Mouse (Mus musculus): ENCODE measurements at regions not wholly inside any gene's neighbourhood (a gene's known extent, or its start where the extent isn't known, plus 50 kb on each side); places are given as distances from the start of the nearest gene placed in this dataset.

DNA sequence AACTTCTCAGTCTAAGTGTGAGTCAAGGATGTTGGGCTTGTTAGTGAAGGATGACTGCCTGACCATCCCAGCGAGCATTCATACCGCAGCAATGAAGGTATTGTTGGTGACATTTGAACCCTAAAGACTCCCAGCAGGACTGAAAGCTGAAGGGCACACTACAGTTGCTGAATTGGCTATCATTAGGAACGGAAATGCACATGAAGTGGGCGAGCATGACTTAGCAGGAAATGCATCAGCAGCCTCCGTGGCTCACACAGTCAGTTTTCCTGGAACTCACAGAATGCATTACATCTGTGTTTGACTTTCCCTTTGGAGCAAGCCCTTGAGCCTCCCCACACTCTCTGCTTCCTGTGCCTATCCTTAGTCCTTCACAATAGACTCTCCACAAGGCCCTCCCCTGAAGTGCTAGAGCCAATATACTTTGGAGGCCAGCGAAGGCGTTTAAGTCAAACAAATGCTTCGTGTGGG lies 63.9 kb downstream of the Tmco5 start:
- WGBS, result 16% methylated on average over 8 of the region's 8 CpGs
- no peak for TF ChIP-seq CTCF (IDR thresholded peaks at IDR 0.05; ENCODE audit: insufficient read depth, low read length)
- TF ChIP-seq POLR2A (IDR thresholded peaks at IDR 0.05; ENCODE audit: borderline replicate concordance, extremely low read depth, low read depth, low read length), result no peak
- Histone ChIP-seq H3K4me3 (replicated peaks; ENCODE audit: extremely low read depth, low read depth, low read length) (no peak overlapping the region), H3K4me1 (ENCODE audit: control insufficient read depth, insufficient read depth, low read length) (peaks cover 8% of the 10 kb centered on the region; the same call in 1 of the 2 replicates)
- DNase-seq, result peak; percentile 36

DNA sequence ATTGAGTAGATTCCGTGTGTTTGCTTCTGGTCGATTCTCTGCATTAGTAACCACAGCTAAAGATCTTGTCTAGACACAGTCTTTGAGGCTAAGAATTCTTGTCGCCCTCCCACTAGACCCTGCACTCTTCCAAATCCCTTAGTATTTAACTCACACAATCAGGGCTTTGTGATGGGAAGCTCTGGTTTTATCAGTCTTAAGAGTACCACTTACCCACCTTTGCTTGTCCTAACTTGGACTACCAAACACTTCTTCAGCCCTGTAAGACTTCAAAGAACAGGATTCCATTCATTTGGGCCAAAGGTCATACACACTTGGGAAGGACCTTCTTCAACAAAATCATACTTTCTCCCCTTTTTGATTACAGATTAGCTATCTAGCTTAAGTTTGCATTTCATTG lies 70.0 kb downstream of the Tmco5 start:
- no peak for DNase-seq
- Histone ChIP-seq H3K4me1 (ENCODE audit: control insufficient read depth, insufficient read depth, low read length) (no peaks in the 10 kb centered on the region; the same call in 1 of the 2 replicates), H3K4me3 (replicated peaks; ENCODE audit: extremely low read depth, low read depth, low read length) (no peak overlapping the region)
- TF ChIP-seq CTCF (IDR thresholded peaks at IDR 0.05; ENCODE audit: insufficient read depth, low read length) (no peak), POLR2A (IDR thresholded peaks at IDR 0.05; ENCODE audit: borderline replicate concordance, extremely low read depth, low read depth, low read length) (no peak)
- WGBS, result 52% methylated on average over 3 of the region's 3 CpGs

DNA sequence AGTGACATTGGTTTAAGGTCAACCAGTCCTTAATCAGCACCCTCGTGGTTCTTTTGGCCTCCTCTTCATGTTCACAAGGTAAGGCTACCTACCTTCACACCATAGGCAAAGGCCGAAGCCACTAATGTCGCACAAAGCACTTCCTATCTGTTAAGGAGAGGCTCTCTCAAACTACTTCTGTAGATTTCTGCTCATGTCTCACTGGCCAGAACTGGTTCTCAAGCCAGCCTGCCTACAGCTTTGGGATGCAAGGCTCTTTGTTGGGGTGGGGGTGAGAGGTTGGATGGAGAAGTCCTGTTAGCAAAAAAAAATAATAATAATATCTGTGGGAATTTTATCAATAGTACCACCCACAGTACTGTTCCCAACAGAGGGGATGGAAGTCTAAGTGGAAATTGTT lies 71.2 kb downstream of the Tmco5 start:
- H3K4me1 ChIP-seq (ENCODE audit: control insufficient read depth, insufficient read depth, low read length), result no peaks in the 10 kb centered on the region; the same call in 1 of the 2 replicates
- no peak for DNase-seq
- no peak for TF ChIP-seq CTCF (IDR thresholded peaks at IDR 0.05; ENCODE audit: insufficient read depth, low read length)
- TF ChIP-seq POLR2A (IDR thresholded peaks at IDR 0.05; ENCODE audit: borderline replicate concordance, extremely low read depth, low read depth, low read length), result no peak
- 69% methylated on average over 3 of the region's 3 CpGs for WGBS
- no peak overlapping the region for H3K4me3 ChIP-seq (replicated peaks; ENCODE audit: extremely low read depth, low read depth, low read length)

DNA sequence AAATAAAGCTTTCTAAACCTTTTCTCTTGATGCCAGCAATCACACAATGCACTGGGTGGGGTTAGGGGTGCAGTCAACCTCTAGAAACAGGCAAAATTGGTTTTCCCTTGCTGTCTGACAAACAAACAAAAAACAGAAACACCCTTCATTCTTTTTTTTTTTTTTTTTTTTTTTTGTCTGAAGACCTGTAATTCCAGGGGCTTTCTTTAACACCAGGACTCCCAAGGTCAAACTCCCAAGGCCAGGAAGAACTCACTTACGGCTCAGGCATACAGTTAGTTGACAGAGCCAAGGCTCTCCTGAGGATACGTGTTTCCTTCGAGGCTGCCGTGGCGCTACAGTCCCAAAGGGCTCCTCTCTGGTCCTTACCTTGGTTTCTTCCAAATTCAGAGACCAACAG lies 71.7 kb downstream of the Tmco5 start:
- no peak for DNase-seq
- Histone ChIP-seq H3K4me3 (replicated peaks; ENCODE audit: extremely low read depth, low read depth, low read length) (no peak overlapping the region), H3K4me1 (ENCODE audit: control insufficient read depth, insufficient read depth, low read length) (no peaks in the 10 kb centered on the region; the same call in 1 of the 2 replicates)
- WGBS, result 89% methylated on average over 5 of the region's 5 CpGs
- TF ChIP-seq CTCF (IDR thresholded peaks at IDR 0.05; ENCODE audit: insufficient read depth, low read length), result no peak
- TF ChIP-seq POLR2A (IDR thresholded peaks at IDR 0.05; ENCODE audit: borderline replicate concordance, extremely low read depth, low read depth, low read length), result no peak

DNA sequence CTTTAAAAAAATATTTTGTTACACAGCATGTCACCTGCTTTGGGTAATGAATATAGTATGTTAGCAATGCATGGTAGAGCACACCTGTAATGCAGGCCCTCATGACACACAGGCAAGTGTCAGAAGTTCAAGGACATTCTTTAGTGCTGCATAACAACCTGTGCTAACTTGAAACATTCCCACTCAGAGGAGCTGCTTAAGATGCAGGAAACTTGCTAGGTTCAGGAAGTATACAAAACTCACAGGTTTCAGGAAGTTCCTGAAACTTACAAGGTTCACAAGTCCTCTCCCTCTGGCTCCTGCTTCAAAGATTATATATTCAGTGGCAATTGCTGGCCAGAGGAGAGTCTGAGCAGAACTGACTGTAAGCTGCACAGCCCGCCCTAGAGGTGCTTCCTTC lies 73.0 kb downstream of the Tmco5 start:
- no peak for TF ChIP-seq POLR2A (IDR thresholded peaks at IDR 0.05; ENCODE audit: borderline replicate concordance, extremely low read depth, low read depth, low read length)
- no peak for TF ChIP-seq CTCF (IDR thresholded peaks at IDR 0.05; ENCODE audit: insufficient read depth, low read length)
- no peak for DNase-seq

DNA sequence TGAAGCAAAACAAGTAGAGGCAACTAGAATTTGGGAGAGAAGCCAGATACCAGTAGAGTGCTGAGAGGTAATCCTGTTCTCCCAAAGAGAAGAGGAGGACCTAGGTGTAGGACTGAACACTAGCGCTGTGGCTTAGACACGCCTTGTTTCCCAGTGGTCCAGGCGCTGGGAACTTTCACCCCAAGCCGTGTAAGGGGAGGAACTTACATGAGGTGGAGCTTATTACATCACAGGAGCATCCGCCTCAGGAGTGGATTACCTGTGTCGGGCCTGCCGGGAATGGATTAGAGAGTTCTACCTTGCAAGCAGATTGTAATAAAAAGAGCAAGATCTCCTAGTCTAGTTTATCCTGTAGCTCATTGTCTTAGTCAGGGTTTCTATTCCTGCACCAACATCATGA lies 75.8 kb downstream of the Tmco5 start:
- Histone ChIP-seq H3K4me3 (replicated peaks; ENCODE audit: extremely low read depth, low read depth, low read length) (no peak overlapping the region), H3K4me1 (ENCODE audit: control insufficient read depth, insufficient read depth, low read length) (no peaks in the 10 kb centered on the region)
- no peak for DNase-seq
- 92% methylated on average over 7 of the region's 7 CpGs for WGBS
- TF ChIP-seq CTCF (IDR thresholded peaks at IDR 0.05; ENCODE audit: insufficient read depth, low read length) (no peak), POLR2A (IDR thresholded peaks at IDR 0.05; ENCODE audit: borderline replicate concordance, extremely low read depth, low read depth, low read length) (no peak)

More for the DNA sequence above, 73.0 kb downstream of the Tmco5 start:
- no peak overlapping the region for H3K4me3 ChIP-seq (replicated peaks; ENCODE audit: extremely low read depth, low read depth, low read length)
- 93% methylated on average over 1 of the region's 1 CpGs for WGBS
- no peaks in the 10 kb centered on the region; the same call in 1 of the 2 replicates for H3K4me1 ChIP-seq (ENCODE audit: control insufficient read depth, insufficient read depth, low read length)

DNA sequence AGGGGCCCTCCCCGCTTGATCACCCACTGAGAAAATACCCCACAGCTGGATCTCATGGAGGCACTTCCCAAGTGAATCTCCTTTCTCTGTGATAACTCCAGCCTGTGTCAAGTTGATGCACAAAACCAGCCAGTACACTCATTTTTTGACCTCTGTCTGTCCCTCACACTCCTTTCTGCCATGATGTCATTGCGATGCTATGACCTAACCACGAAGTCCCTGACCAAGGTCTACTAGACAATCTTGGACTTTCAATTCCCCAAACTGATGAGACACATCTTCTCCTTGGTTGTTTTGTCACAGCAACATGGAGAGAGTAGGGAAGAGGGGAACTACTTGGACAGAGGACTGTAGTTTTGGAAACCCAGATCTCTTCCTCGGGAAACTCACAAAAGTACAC lies 76.4 kb downstream of the Tmco5 start:
- 83% methylated on average over 4 of the region's 4 CpGs for WGBS
- H3K4me3 ChIP-seq (replicated peaks; ENCODE audit: extremely low read depth, low read depth, low read length), result no peak overlapping the region
- no peaks in the 10 kb centered on the region for H3K4me1 ChIP-seq (ENCODE audit: control insufficient read depth, insufficient read depth, low read length)
- DNase-seq, result no peak
- no peak for TF ChIP-seq CTCF (IDR thresholded peaks at IDR 0.05; ENCODE audit: insufficient read depth, low read length)
- TF ChIP-seq POLR2A (IDR thresholded peaks at IDR 0.05; ENCODE audit: borderline replicate concordance, extremely low read depth, low read depth, low read length), result no peak

DNA sequence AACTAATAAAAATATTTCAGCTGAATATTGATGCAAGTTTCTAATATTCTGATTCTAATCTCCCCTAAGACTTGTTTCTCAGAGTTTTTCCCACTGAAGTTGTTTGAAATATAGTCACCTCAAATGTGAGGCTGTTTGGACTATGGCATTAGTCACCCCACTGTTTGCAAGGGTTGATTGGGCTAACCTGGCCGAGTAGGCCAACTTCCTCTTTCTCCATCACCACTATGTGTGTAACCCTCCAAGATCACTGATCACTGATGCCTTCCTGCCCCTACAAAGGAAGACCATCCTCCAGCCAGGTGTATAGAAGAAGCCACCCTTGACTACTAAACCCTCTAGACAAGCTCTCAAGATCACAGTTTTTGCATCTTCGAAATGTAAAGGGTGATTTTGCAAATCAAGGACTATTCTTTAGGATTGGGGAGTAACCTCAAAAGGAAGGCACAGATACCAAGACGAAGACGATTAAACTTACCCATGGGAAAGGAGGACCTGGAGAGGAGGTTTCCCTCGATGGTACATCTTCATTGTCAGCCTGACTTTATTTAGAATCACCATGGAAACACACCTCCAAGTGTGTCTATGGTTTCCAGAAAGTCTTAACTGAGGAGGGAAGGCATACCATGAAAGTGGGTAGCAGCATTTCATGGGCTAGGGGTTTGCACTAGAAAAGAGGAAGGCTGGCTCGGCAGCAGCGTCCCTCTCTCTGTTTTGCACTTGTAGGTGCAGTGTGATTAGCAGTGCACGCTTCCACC lies 84.8 kb downstream of the Tmco5 start:
- DNase-seq, result no peak
- TF ChIP-seq POLR2A (IDR thresholded peaks at IDR 0.05; ENCODE audit: borderline replicate concordance, extremely low read depth, low read depth, low read length), result no peak
- no peak for TF ChIP-seq CTCF (IDR thresholded peaks at IDR 0.05; ENCODE audit: insufficient read depth, low read length)
- Histone ChIP-seq H3K4me3 (replicated peaks; ENCODE audit: extremely low read depth, low read depth, low read length) (no peak overlapping the region), H3K4me1 (ENCODE audit: control insufficient read depth, insufficient read depth, low read length) (no peaks in the 10 kb centered on the region)
- 71% methylated on average over 8 of the region's 8 CpGs for WGBS

DNA sequence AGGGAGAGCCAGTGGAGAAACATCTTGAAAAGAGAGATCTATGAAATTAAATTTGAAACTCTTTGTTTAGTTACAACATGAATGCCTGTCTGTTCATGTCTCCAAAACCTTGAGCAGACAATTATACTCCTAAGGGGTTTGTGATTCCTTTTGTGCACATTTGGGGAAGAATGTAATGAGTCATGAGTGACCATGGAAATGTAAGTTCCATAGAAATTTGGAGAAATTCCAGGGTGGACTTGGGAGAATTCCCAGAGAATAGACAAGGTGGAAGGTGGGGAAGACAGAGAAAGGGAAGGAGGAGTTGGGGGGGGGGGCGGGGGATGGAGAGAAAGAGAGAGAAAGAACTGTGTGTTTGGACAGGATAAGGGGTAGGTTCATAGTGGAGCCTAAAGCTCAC lies 87.8 kb downstream of the Tmco5 start:
- DNase-seq, result no peak

More for the DNA sequence above, 87.8 kb downstream of the Tmco5 start:
- TF ChIP-seq POLR2A (IDR thresholded peaks at IDR 0.05; ENCODE audit: borderline replicate concordance, extremely low read depth, low read depth, low read length), result no peak
- TF ChIP-seq CTCF (IDR thresholded peaks at IDR 0.05; ENCODE audit: insufficient read depth, low read length), result no peak
- Histone ChIP-seq H3K4me1 (ENCODE audit: control insufficient read depth, insufficient read depth, low read length) (no peaks in the 10 kb centered on the region), H3K4me3 (replicated peaks; ENCODE audit: extremely low read depth, low read depth, low read length) (no peak overlapping the region)
- no CpG with 5 or more reads among the region's 1 CpGs for WGBS

Measured in lung, adult 2 months (tissue).